Mouse (Mus musculus) colon, adult 2 months (tissue): ENCODE measurements around the gene Gm3138. TPM values are rescaled to one million over a fixed set of nuclear protein-coding genes. Genes with fewer than 3 reads are reported as not detected.

ENCODE experiments used
- polyA plus RNA-seq: library from polyadenylated mRNA; depleted of rRNA; stranded (reverse); fragments of >200 nt; gene quantifications from 2 replicates; pipeline ENCODE4 v1.2.3, GENCODE M21; 2012; rRNA removed

Gm3138 gene
- not detected in 2 replicates for polyA plus RNA-seq

DNA sequence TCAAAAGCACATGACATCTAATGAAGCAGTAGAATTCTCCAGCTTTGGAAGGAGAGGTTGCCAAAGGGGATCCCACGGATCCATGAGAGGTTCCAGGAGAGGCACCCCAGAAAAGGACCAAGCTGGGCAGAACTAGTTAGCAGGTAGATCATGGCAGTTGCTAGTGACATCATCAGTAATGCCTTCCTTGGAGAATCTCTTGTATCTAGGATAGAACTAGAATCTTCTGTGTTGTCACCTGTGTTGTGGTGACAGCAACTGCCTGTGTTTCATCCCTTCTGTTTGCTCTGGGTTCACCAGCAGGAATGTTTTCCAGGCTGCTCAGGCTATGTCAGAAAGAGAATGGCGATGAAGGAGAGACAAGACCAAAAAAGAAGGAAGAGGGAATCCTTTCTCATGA, at the start of gene Gm3138:
Gene Gm3138, plus strand, starts transcription at position 301 of the 400 bp plus-strand sequence.

Other genes with a start within 250 kb of the Gm3138 start
- not detected in 2 replicates for gene Gm5796, start 225.7 kb upstream of the Gm3138 start, polyA plus RNA-seq
- gene Gm3115, start 165.5 kb upstream of the Gm3138 start, polyA plus RNA-seq, result not detected in 2 replicates
- 0.22 TPM in 1 of 2 replicates, not detected in the other for gene Gm8108, start 139.1 kb upstream of the Gm3138 start, polyA plus RNA-seq
- not detected in 2 replicates for gene Gm3127, start 84.6 kb upstream of the Gm3138 start, polyA plus RNA-seq
- gene Gm2974, start 67.1 kb upstream of the Gm3138 start, polyA plus RNA-seq, result 0.21 TPM in 1 of 2 replicates, not detected in the other
- not detected in 2 replicates for gene Gm3149, start 67.7 kb downstream of the Gm3138 start, polyA plus RNA-seq
- not detected in 2 replicates for gene 2610042L04Rik, start 85.1 kb downstream of the Gm3138 start, polyA plus RNA-seq
- gene Gm3159, start 147.9 kb downstream of the Gm3138 start, polyA plus RNA-seq, result not detected in 2 replicates
- gene Gm3164, start 165.8 kb downstream of the Gm3138 start, polyA plus RNA-seq, result not detected in 2 replicates
- gene Gm3173, start 181.4 kb downstream of the Gm3138 start, polyA plus RNA-seq, result not detected in 2 replicates
- gene Gm3182, start 232.1 kb downstream of the Gm3138 start, polyA plus RNA-seq, result not detected in 2 replicates